Mouse (Mus musculus) lung, embryonic 16.5 days (tissue): ENCODE results near the gene Tec. TPM values are rescaled to one million over a fixed set of nuclear protein-coding genes. Genes with fewer than 3 reads are reported as not detected.
A peak's percentile ranks its signal among the peaks of the same experiment; 100 is the strongest.

Experiments used
- ATAC-seq: fragments of 200-750 bp; cut with Nextera tagmentation; 2 replicates; pipeline ENCODE4 v1.8.0; 2017; ENCODE audit warnings: low read depth, mild to moderate bottlenecking, moderate library complexity
- H3K27ac ChIP-seq: fragments of 300-500 bp; sonication (generic); 2 replicates; pipeline ENCODE4 v1.5.1; 2014; ENCODE audit warnings: mild to moderate bottlenecking, control low read depth, low read length
- H3K27me3 ChIP-seq: fragments of 300-500 bp; sonication (generic); 2 replicates; pipeline ENCODE4 v1.6.1; 2014; ENCODE audit warnings: low read depth, low read length, mixed read lengths; ENCODE audit not compliant: control insufficient read depth, insufficient read depth
- H3K36me3 ChIP-seq: fragments of 300-500 bp; sonication (generic); 2 replicates; pipeline ENCODE4 v1.6.1; 2014; ENCODE audit warnings: low read length; ENCODE audit not compliant: control insufficient read depth, insufficient read depth
- H3K4me1 ChIP-seq: fragments of 300-500 bp; sonication (generic); replicated peaks from 2 replicates; pipeline ENCODE4 v1.6.1; 2014; ENCODE audit warnings: low read length, mixed read lengths; ENCODE audit not compliant: control insufficient read depth, insufficient read depth
- H3K4me2 ChIP-seq: fragments of 300-500 bp; sonication (generic); 2 replicates; pipeline ENCODE4 v1.6.1; 2014; ENCODE audit warnings: low read depth, low read length, control low read depth
- H3K4me3 ChIP-seq: fragments of 300-500 bp; sonication (generic); 2 replicates; pipeline ENCODE4 v1.5.1; 2014; ENCODE audit warnings: mild to moderate bottlenecking, low read length, control low read depth
- H3K9ac ChIP-seq: fragments of 300-500 bp; sonication (generic); 2 replicates; pipeline ENCODE4 v1.6.1; 2014; ENCODE audit warnings: low read length, control low read depth
- H3K9me3 ChIP-seq: fragments of 300-500 bp; sonication (generic); 2 replicates; pipeline ENCODE4 v1.6.1; 2016; ENCODE audit warnings: low read length; ENCODE audit not compliant: control insufficient read depth
- WGBS: fragments of 180-500 bp; shearing (Covaris S2); extraction: QIAGEN DNeasy Blood & Tissue Kit; methylation state at CpG from one replicate; pipeline ENCODE4 v1.1.7; 2014; 5-methylcytosine and 5-hydroxymethylcytosine counted together
- polyA plus RNA-seq: library from polyadenylated mRNA; unstranded; fragments of >200 nt; fragmentation: Nextera tagmentation; extraction: Ambion mirVana; gene quantifications from 2 replicates; pipeline ENCODE4 v1.2.1, GENCODE M21; 2015

Gene Tec
- polyA plus RNA-seq, 1 experiment from 2014 or later, result 4.0 TPM

DNA sequence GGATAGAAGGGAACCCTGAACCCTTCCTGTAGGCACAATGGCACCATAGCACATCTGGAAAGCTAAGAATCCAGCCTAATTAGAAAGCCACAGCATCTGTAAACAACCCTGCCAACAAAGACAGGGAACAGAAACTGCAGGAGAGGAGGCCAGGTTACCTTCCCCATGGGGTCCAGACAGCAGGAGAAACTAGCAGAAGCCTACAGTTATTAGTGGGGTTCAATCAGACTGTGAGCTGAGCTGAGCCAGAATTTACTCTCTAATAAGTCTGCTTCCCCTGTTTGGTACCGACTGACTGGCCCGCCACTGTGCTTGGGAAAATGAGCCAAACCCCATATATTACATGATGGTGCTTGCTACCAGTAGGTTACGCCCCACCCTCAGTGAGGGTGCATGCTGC is 56.9 kb downstream of the Tec start:
- H3K4me3 ChIP-seq, result no peak overlapping the region
- ATAC-seq, result no peak
- H3K27me3 ChIP-seq, result no peaks in the 10 kb centered on the region
- no peak overlapping the region for H3K9ac ChIP-seq
- WGBS, result 74% methylated on average over 3 of the region's 3 CpGs
- no peak overlapping the region for H3K4me2 ChIP-seq
- no peaks in the 10 kb centered on the region for H3K36me3 ChIP-seq
- H3K4me1 ChIP-seq, result no peaks in the 10 kb centered on the region; the same call in 1 of the 2 replicates
- no peak overlapping the region for H3K27ac ChIP-seq
- peaks cover 2% of the 10 kb centered on the region; the same call in 1 of the 2 replicates for H3K9me3 ChIP-seq

DNA sequence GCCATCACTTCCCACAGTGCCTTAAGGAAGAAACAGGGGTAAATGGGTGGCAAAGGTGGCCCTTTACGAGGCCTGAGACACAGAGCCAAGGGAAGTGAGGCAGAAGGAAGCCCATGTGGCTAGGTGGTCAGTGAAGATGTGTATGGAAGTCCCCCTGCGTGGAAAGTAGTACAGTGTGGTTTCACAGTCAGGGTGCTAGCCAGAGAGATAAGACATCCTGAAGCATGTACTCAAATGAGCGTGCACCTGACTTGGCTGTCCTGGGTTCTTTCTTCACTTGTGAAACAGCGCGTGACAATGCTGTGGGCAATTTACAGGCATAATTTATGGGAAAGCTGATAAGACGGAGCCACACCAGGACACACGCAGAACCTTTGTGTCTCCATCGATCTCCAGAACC is 57.3 kb downstream of the Tec start:
- 75% methylated on average over 8 of the region's 8 CpGs for WGBS
- peaks cover 2% of the 10 kb centered on the region; the same call in 1 of the 2 replicates for H3K9me3 ChIP-seq
- no peak overlapping the region for H3K4me3 ChIP-seq
- no peak for ATAC-seq
- no peak overlapping the region for H3K27ac ChIP-seq
- no peak overlapping the region for H3K4me2 ChIP-seq
- H3K27me3 ChIP-seq, result no peaks in the 10 kb centered on the region
- no peaks in the 10 kb centered on the region for H3K36me3 ChIP-seq
- H3K4me1 ChIP-seq, result no peaks in the 10 kb centered on the region
- H3K9ac ChIP-seq, result no peak overlapping the region

DNA sequence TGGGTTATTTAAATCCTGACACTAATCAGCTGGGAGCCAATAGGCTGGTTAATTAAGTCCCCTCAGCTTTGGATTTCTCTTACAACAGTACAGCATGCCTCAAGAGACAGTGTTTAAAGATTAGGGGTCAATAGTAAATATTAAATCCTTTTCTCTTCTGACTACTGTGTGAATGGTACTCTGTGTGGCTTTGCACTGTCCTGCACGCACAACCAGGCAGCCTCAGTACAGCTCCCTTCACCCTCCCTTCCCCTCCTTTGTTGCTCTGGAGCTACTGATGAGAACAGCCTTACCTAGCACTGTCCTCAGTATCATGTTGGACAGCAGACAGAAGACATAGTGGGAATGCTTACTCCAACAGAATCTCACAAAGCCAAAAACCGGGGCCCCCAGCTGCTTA is 58.8 kb downstream of the Tec start:
- Histone ChIP-seq H3K4me2 (no peak overlapping the region), H3K36me3 (no peaks in the 10 kb centered on the region), H3K9me3 (peaks cover 2% of the 10 kb centered on the region; the same call in 1 of the 2 replicates), H3K9ac (no peak overlapping the region), H3K27ac (no peak overlapping the region), H3K4me3 (no peak overlapping the region), H3K4me1 (no peaks in the 10 kb centered on the region), H3K27me3 (no peaks in the 10 kb centered on the region)
- no peak for ATAC-seq
- WGBS, result 81% methylated on average over 2 of the region's 2 CpGs

DNA sequence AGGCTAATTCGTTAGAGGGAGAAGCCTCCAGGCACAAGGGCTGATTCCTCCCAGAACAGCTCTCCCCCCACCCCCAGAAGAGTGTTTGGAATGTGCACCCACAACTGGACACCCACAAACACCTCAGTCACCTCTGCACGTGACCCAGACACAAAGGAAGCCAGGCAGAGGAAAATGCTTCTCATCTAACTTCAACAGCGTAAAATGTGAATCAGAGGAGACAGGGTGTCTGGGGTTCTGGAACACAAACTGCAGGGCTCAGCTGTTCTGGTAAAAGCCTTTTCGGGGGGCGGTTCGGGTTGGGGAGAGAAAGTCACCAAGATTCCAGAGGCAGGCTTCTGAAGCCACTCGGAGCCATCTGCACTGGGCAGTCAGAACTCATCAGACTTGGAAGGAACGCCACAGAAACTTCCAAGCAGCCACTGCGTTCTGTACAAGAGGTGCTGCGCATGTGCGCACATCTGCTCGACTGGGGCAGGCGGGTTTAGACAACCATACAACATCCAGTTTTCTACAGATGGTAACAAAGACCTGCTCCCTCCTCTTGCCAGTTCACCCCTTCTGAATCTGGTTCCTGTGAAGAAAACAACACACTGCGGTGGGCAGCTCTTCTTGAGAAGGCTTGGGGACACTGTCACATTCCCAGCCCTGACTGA is 59.7 kb downstream of the Tec start:
- 0 out of 2 replicates have a peak, but pooled peaks have one; percentile 36 for ATAC-seq
- H3K9me3 ChIP-seq, result peaks cover 2% of the 10 kb centered on the region; the same call in 1 of the 2 replicates
- H3K36me3 ChIP-seq, result no peaks in the 10 kb centered on the region
- no peak overlapping the region for H3K4me2 ChIP-seq
- H3K9ac ChIP-seq, result no peak overlapping the region
- H3K4me1 ChIP-seq, result no peaks in the 10 kb centered on the region
- 55% methylated on average over 14 of the region's 14 CpGs for WGBS
- no peak overlapping the region for H3K4me3 ChIP-seq
- no peak overlapping the region for H3K27ac ChIP-seq
- H3K27me3 ChIP-seq, result no peaks in the 10 kb centered on the region

DNA sequence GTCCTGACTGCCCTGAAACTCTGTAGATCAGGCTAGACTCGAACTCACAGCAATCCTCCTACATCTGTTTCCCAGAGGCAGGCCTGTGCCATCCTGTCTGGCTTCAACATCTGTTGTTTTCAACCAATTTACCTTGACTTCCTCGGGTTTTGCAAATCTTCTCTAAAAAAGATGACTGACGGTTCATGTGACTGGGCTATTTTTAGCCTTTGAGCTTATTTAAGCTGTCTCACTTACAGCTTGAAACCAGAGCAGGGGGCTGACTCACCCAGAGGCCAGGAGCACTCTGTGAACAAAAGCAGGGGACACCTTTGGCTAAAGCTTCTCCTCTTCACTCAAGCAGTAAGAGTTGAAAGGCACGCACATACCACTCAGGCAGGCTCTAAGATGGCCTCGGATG is 65.4 kb downstream of the Tec start:
- Histone ChIP-seq H3K4me1 (no peaks in the 10 kb centered on the region), H3K27me3 (no peaks in the 10 kb centered on the region), H3K9me3 (no peaks in the 10 kb centered on the region), H3K4me3 (no peak overlapping the region), H3K9ac (no peak overlapping the region), H3K36me3 (no peaks in the 10 kb centered on the region), H3K4me2 (no peak overlapping the region), H3K27ac (no peak overlapping the region)
- no peak for ATAC-seq
- 49% methylated on average over 5 of the region's 5 CpGs for WGBS

DNA sequence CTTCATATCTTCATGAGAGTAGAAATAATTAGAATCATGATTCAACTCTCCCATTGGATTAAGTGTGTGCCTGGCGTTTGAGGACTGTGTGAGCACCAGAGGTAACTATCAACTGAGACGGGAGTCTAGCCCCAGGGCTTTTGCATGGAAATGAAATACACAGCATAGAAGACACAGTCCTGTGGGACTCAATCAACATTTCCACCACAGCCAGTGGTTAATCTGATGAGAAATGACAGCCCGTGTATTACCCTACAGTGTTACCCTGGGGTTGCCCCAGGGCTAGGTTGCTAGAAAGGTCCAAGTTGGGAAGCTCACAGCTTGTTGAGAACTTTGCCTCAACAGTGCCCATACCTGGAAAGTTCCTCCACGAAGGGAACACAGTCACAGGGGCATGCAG is 69.7 kb downstream of the Tec start:
- H3K4me3 ChIP-seq, result no peak overlapping the region
- no peak overlapping the region for H3K27ac ChIP-seq
- no peaks in the 10 kb centered on the region for H3K9me3 ChIP-seq
- 78% methylated on average over 4 of the region's 4 CpGs for WGBS
- ATAC-seq, result no peak
- H3K27me3 ChIP-seq, result no peaks in the 10 kb centered on the region
- no peak overlapping the region for H3K4me2 ChIP-seq
- H3K36me3 ChIP-seq, result no peaks in the 10 kb centered on the region
- H3K9ac ChIP-seq, result no peak overlapping the region
- H3K4me1 ChIP-seq, result no peaks in the 10 kb centered on the region; the same call in 1 of the 2 replicates

DNA sequence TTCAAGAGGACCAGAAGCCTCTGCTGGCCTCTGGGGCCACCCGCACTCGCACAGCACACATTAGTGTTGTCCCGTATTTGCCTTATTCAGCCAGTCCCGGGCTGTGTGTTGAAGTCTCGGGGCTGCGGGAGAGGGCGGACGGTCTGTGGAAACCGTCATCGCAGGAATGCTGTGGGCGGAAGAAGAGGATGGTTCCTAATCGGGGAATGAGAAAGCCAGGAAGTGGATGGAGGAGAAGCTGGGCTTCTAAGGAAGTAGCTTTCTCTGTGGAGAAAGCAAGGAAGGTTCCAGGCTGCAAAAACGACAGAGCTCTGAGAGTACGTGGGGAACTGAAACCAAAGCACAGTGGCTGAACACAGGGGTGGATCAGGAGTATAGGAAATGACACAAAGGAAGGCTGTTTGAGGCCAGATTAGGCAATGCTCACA is 72.1 kb downstream of the Tec start:
- H3K4me1 ChIP-seq, result no peaks in the 10 kb centered on the region; the same call in 1 of the 2 replicates
- no peaks in the 10 kb centered on the region for H3K9me3 ChIP-seq
- peak overlapping the region; percentile 35 for H3K27ac ChIP-seq
- H3K4me2 ChIP-seq, result peak overlapping the region; percentile 62
- H3K36me3 ChIP-seq, result no peaks in the 10 kb centered on the region
- WGBS, result 28% methylated on average over 14 of the region's 14 CpGs
- no peaks in the 10 kb centered on the region for H3K27me3 ChIP-seq
- H3K4me3 ChIP-seq, result peak overlapping the region; percentile 43
- ATAC-seq, result peak; percentile 74
- peak overlapping the region; percentile 68 for H3K9ac ChIP-seq

DNA sequence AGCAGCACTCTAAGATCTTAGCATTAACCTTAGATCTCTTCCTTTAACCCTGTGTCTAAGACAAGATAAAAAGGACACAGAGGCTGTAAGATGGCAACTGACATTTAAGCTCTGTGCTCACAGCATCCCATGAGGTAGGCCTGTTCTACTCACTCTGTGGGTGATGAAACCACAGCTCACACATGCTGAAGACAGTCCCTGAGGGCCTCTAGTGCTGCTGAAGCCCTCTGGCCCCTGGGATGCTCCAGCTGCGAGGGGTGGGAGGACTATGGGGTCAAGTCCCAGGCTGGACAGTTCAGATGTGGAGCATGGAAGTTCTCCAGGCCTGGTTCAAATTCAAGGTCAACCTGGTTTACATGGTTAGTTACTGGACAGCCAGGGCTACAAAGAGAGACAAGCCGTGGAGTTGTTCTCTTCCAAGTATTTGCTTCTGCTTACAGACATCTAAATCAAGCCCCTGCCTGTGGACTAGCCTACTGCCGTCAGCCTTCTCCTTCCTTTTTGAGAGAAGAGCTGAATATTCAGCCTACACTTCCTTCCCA is 74.9 kb downstream of the Tec start:
- H3K9ac ChIP-seq, result no peak overlapping the region
- ATAC-seq, result no peak
- no peaks in the 10 kb centered on the region for H3K27me3 ChIP-seq
- no peaks in the 10 kb centered on the region for H3K9me3 ChIP-seq
- H3K4me2 ChIP-seq, result no peak overlapping the region
- 73% methylated on average over 3 of the region's 3 CpGs for WGBS
- no peaks in the 10 kb centered on the region; the same call in 1 of the 2 replicates for H3K4me1 ChIP-seq
- no peak overlapping the region for H3K4me3 ChIP-seq
- H3K27ac ChIP-seq, result no peak overlapping the region
- no peaks in the 10 kb centered on the region for H3K36me3 ChIP-seq

DNA sequence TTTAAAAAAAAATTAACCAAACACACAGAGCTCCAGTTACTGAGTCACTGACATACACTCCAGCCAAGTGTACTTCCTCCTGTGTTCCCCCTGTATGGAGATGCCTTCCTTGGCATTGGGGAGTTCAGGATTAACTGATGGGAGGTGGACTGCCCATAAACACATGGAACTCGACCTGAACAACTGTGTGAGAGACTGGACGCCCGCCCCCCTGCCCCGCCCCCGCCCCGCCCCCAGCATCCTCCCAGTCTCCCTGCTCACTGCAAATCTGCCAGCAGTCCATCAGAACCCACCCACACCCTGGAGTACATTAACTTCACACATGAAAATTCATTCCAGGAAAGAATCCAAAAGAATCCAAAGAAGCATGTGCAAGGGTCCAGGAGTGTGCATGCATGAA is 76.5 kb downstream of the Tec start:
- Histone ChIP-seq H3K9me3 (no peaks in the 10 kb centered on the region), H3K27ac (no peak overlapping the region), H3K4me2 (no peak overlapping the region), H3K27me3 (no peaks in the 10 kb centered on the region), H3K9ac (no peak overlapping the region), H3K4me1 (no peaks in the 10 kb centered on the region; the same call in 1 of the 2 replicates), H3K36me3 (no peaks in the 10 kb centered on the region), H3K4me3 (no peak overlapping the region)
- peak; percentile 34; the same call in 1 of the 2 replicates for ATAC-seq
- WGBS, result 13% methylated on average over 6 of the region's 6 CpGs
